Mouse (Mus musculus) liver, adult 2 months (tissue): ENCODE data around the gene Stpg3.

ENCODE experiments used
- CTCF ChIP-seq: fragments of 200-500 bp; IDR thresholded peaks from 2 replicates; pipeline ENCODE4 v1.5.1; 2011; ENCODE audit warnings: low read depth, low read length, control low read depth
- POLR2A ChIP-seq: fragments of 200-500 bp; IDR thresholded peaks from 2 replicates; pipeline ENCODE4 v1.6.1; 2011; ENCODE audit warnings: low read length, control low read depth; ENCODE audit not compliant: insufficient read depth; ENCODE audit errors: extremely low read depth

- no peak for TF ChIP-seq CTCF
- TF ChIP-seq POLR2A = no peak
Measured at GRCm38 (mm10) chr2:25175690-25176078, 38.8 kb downstream of the Stpg3 start.
